Mouse (Mus musculus) bone marrow, adult 2 months (tissue): ENCODE measurements around the gene Hpdl.

Experiments used
- CTCF ChIP-seq: fragments of 200-500 bp; IDR thresholded peaks from 2 replicates; pipeline ENCODE4 v1.5.1; 2011; ENCODE audit warnings: low read length, control low read depth; ENCODE audit not compliant: control insufficient read depth, insufficient read depth
- POLR2A ChIP-seq: fragments of 200-500 bp; IDR thresholded peaks from 2 replicates; pipeline ENCODE4 v1.6.1; 2011; ENCODE audit warnings: low read depth, mild to moderate bottlenecking, control low read depth, low read length, borderline replicate concordance; ENCODE audit not compliant: control insufficient read depth

GRCm38 (mm10) chr4:116815276-116815675, 6.2 kb downstream of the Hpdl start:
- TF ChIP-seq CTCF (no peak), POLR2A (no peak)
